Comparison of ENCODE assay signal across 14 mouse cellular contexts in the genomic region with DNA sequence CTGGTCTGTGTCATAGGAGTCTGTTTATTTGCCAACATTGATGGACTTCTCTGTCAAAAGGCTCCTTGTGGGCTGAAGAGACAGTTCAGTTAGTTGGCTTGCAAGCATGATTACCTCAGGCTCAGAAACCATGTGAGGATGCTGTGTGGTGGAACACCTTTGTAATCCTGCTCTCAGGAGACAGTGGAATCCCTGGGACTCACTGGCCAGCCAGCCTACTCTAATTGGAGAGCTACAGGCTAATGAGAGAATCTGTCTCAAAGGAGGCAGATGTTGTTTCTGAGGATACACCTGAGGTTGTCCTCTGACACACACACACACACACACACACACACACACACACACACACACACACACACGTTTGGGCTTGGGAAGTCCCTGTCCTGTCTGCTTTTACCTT.
"Had no signal": no experiment of that assay in that cellular context is flagged by ENCODE, and none has a peak within 500 bp of the region (broad histone marks: within the 10 kb centered on the region; RNA-seq: fewer than 3 reads in every experiment).

No protein-coding gene starts in this region.

- H3K9me3 ChIP-seq: neural tube, embryonic 15.5 days; stomach, embryonic 15.5 days had no signal

- H3K27ac ChIP-seq: neural tube, embryonic 15.5 days; stomach, embryonic 15.5 days; stomach, postnatal 0 days had no signal

- H3K36me3 ChIP-seq: neural tube, embryonic 15.5 days; stomach, embryonic 15.5 days had no signal

- H3K27me3 ChIP-seq: neural tube, embryonic 15.5 days; stomach, embryonic 15.5 days had no signal

- H3K4me2 ChIP-seq: neural tube, embryonic 15.5 days; stomach, embryonic 15.5 days had no signal

- H3K9ac ChIP-seq: neural tube, embryonic 15.5 days; stomach, embryonic 15.5 days had no signal

- DNase-seq: right cerebral cortex, adult 18-20 months; right cerebral cortex, postnatal 14 days; right cerebral cortex, postnatal 25 days; right cerebral cortex, postnatal 4 days; spleen, adult 18-20 months; thymus, adult 18-20 months; thymus, adult 2 months; thymus, postnatal 14 days; thymus, postnatal 25 days; thymus, postnatal 36 days; thymus, postnatal 4 days had no signal

- H3K4me3 ChIP-seq: neural tube, embryonic 15.5 days; stomach, embryonic 15.5 days had no signal

- H3K4me1 ChIP-seq: neural tube, embryonic 15.5 days; stomach, embryonic 15.5 days had no signal
